Mouse (Mus musculus) splenic B cell, adult 2 months (primary cell): ENCODE data around the gene Efemp2.
"Not testable (repeated sequence)": the region's sequence is repeated elsewhere in the genome, so short reads cannot be mapped to it uniquely, and the experiment has no call there.

Experiments used
- DNase-seq: peaks from one replicate; pipeline ENCODE4 v3.0.0-alpha.2; 2011; ENCODE audit warnings: low read depth, low spot score
- H3K27me3 ChIP-seq: 2 replicates; pipeline ENCODE4 v1.6.1; 2012; ENCODE audit warnings: mild to moderate bottlenecking, low read length, moderate library complexity, mixed read lengths; ENCODE audit not compliant: control insufficient read depth, poor library complexity, insufficient read depth, severe bottlenecking
- H3K36me3 ChIP-seq: 2 replicates; pipeline ENCODE4 v1.6.1; 2012; ENCODE audit warnings: mild to moderate bottlenecking, low read length, moderate library complexity, mixed read lengths; ENCODE audit not compliant: control insufficient read depth, poor library complexity, insufficient read depth, severe bottlenecking

Efemp2 gene

GRCm38 (mm10) chr19:5492641-5493040, 18.9 kb downstream of the Efemp2 start:
- Histone ChIP-seq H3K27me3 (no peaks in the 10 kb centered on the region), H3K36me3 (peaks cover 19% of the 10 kb centered on the region)
- no peak for DNase-seq

GRCm38 (mm10) chr19:5493301-5493721, 19.6 kb downstream of the Efemp2 start:
- DNase-seq = peak; percentile 65
- H3K36me3 ChIP-seq = peaks cover 20% of the 10 kb centered on the region
- not testable (repeated sequence) for H3K27me3 ChIP-seq

- Histone ChIP-seq H3K27me3 (no peaks in the 10 kb centered on the region), H3K36me3 (peaks cover 20% of the 10 kb centered on the region)
- DNase-seq = no peak
Measured at GRCm38 (mm10) chr19:5494314-5494713, 20.6 kb downstream of the Efemp2 start.

GRCm38 (mm10) chr19:5495353-5496051, 21.7 kb downstream of the Efemp2 start:
- H3K27me3 ChIP-seq = no peaks in the 10 kb centered on the region
- H3K36me3 ChIP-seq = peaks cover 20% of the 10 kb centered on the region
- no peak for DNase-seq

GRCm38 (mm10) chr19:5496052-5496370, 22.3 kb downstream of the Efemp2 start:
- H3K36me3 ChIP-seq = peaks cover 20% of the 10 kb centered on the region
- DNase-seq = no peak
- no peaks in the 10 kb centered on the region for H3K27me3 ChIP-seq

- DNase-seq = no peak
Measured at GRCm38 (mm10) chr19:5500330-5500875, 26.6 kb downstream of the Efemp2 start.

GRCm38 (mm10) chr19:5503687-5504086, 29.9 kb downstream of the Efemp2 start, which contains the start of gene 1700020D05Rik:
TSS of gene 1700020D05Rik (minus strand) at chr19:5503787.
- H3K27me3 ChIP-seq = no peaks in the 10 kb centered on the region
- no peak for DNase-seq
- H3K36me3 ChIP-seq = no peaks in the 10 kb centered on the region; the same call in 1 of the 2 replicates

More at GRCm38 (mm10) chr19:5500330-5500875, 26.6 kb downstream of the Efemp2 start:
- no peaks in the 10 kb centered on the region for H3K27me3 ChIP-seq
- peaks cover 6% of the 10 kb centered on the region for H3K36me3 ChIP-seq

- no peaks in the 10 kb centered on the region for H3K27me3 ChIP-seq
- no peaks in the 10 kb centered on the region for H3K36me3 ChIP-seq
- DNase-seq = peak; percentile 99
Measured at GRCm38 (mm10) chr19:5510031-5511026, 36.6 kb downstream of the Efemp2 start, which contains the start of gene Snx32. TSS of gene Snx32 (minus strand) at chr19:5510538.

- no peak for DNase-seq
- Histone ChIP-seq H3K27me3 (no peaks in the 10 kb centered on the region), H3K36me3 (no peaks in the 10 kb centered on the region)
Measured at GRCm38 (mm10) chr19:5511074-5511632, 37.4 kb downstream of the Efemp2 start.

GRCm38 (mm10) chr19:5512091-5513004, 38.6 kb downstream of the Efemp2 start:
- Histone ChIP-seq H3K36me3 (no peaks in the 10 kb centered on the region), H3K27me3 (no peaks in the 10 kb centered on the region)
- DNase-seq = peak; percentile 81

- DNase-seq = no peak
- Histone ChIP-seq H3K36me3 (no peaks in the 10 kb centered on the region), H3K27me3 (no peaks in the 10 kb centered on the region)
Measured at GRCm38 (mm10) chr19:5513005-5513349, 39.2 kb downstream of the Efemp2 start.

- DNase-seq = peak; percentile 34
- no peaks in the 10 kb centered on the region for H3K27me3 ChIP-seq
- no peaks in the 10 kb centered on the region for H3K36me3 ChIP-seq
Measured at GRCm38 (mm10) chr19:5515840-5516777, 42.4 kb downstream of the Efemp2 start.

- H3K36me3 ChIP-seq = no peaks in the 10 kb centered on the region
- H3K27me3 ChIP-seq = no peaks in the 10 kb centered on the region
- no peak for DNase-seq
Measured at GRCm38 (mm10) chr19:5516906-5517505, 43.3 kb downstream of the Efemp2 start.
